Mouse (Mus musculus): ENCODE measurements around the gene Emp2.

Emp2 gene

DNA sequence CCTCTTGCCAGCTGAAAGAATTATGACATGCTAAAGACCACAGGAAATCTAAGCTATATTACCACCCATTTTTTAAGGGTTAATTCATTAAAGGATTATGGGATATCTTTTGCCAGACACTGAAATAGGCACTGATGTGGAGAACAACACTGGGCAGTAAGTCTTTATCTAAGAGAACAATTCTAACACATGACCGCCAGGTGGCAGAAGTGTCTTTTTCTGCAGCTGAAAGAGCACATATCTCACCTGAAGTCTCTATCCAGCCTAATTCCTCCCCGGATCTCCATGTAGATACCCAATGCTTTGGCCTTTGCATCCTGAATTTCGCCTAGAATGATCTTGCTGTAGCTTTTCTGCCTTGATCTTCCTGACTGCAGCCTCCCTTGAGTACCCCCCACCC is 41.5 kb downstream of the Emp2 start:
- peak; percentile 18 to 70 for DNase-seq (ENCODE audit: inconsistent age in 2 of 2, low spot score in 1 of 2)

DNA sequence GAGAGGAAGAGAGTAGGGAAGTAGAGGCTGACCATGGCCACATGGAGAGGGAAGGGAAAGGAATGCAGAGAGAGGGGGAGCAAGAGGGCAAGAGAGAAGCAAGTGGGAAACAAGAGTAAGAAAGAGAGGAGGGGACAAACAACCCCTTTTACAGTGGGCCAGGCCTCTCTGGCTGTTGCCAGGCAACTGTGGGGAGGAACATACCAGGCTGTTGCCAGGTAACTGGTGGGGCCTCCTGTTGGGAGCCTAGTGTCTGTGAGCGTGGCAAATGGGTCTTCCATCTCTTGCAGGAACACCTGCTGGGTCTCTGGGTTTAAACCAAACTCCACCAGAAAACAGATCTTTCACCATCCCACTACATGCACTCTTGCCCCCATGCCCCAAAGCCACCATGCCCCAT is 59.8 kb downstream of the Emp2 start:
- DNase-seq (ENCODE audit: inconsistent age in 2 of 2, low spot score in 1 of 2) = no peak

DNA sequence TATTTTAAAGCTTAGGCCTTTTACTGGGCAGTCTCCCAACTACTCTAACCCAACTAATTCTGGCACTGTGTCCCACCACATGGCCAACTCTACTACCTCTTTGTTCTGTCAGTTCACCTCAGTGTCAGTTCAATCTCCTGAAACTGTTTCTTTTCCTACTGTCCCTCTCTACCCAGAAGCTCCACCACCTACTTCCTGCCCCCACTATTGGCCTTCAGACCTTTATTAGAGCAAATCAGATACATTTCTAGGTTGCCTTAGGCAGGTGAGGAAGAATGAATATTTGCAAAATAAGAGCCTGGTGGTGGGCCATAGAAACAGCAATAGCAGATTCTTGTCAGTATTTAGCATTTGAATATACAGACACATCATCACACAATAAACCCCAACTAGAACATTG is 77.2 kb downstream of the Emp2 start:
- DNase-seq (ENCODE audit: inconsistent age in 2 of 2, low spot score in 1 of 2) = no peak
